Mouse (Mus musculus) neural tube, embryonic 13.5 days (tissue): ENCODE data around the gene Gm21981. TPM values are rescaled to one million over a fixed set of nuclear protein-coding genes. Genes with fewer than 3 reads are reported as not detected.

Experiments used
- ATAC-seq: fragments of 200-750 bp; cut with Nextera tagmentation; 2 replicates; pipeline ENCODE4 v1.8.0; 2017; ENCODE audit warnings: low read depth, mild to moderate bottlenecking, moderate TSS enrichment, moderate library complexity
- H3K27ac ChIP-seq: fragments of 300-500 bp; sonication (generic); replicated peaks from 2 replicates; pipeline ENCODE4 v1.5.1; 2015; ENCODE audit warnings: moderate library complexity, mild to moderate bottlenecking, inconsistent platforms
- H3K27me3 ChIP-seq: fragments of 300-500 bp; sonication (generic); 2 replicates; pipeline ENCODE4 v1.6.1; 2015; ENCODE audit warnings: mild to moderate bottlenecking, inconsistent platforms
- H3K36me3 ChIP-seq: fragments of 300-500 bp; sonication (generic); 2 replicates; pipeline ENCODE4 v1.6.1; 2015; ENCODE audit warnings: mild to moderate bottlenecking, inconsistent platforms
- H3K4me1 ChIP-seq: fragments of 300-500 bp; sonication (generic); replicated peaks from 2 replicates; pipeline ENCODE4 v1.6.1; 2015; ENCODE audit warnings: inconsistent platforms
- H3K4me2 ChIP-seq: fragments of 300-500 bp; sonication (generic); 2 replicates; pipeline ENCODE4 v1.6.1; 2015; ENCODE audit warnings: inconsistent platforms, mild to moderate bottlenecking, moderate library complexity
- H3K4me3 ChIP-seq: fragments of 300-500 bp; sonication (generic); 2 replicates; pipeline ENCODE4 v1.5.1; 2015; ENCODE audit warnings: mild to moderate bottlenecking, inconsistent platforms
- H3K9ac ChIP-seq: fragments of 300-500 bp; sonication (generic); 2 replicates; pipeline ENCODE4 v1.6.1; 2015; ENCODE audit warnings: moderate library complexity, mild to moderate bottlenecking, inconsistent platforms
- H3K9me3 ChIP-seq: fragments of 300-500 bp; sonication (generic); 2 replicates; pipeline ENCODE4 v1.6.1; 2016; ENCODE audit warnings: inconsistent platforms
- WGBS: fragments of 180-500 bp; shearing (Covaris S2); methylation state at CpG from one replicate; pipeline ENCODE4 v1.1.7; 2015; 5-methylcytosine and 5-hydroxymethylcytosine counted together
- polyA plus RNA-seq: library from polyadenylated mRNA; unstranded; fragments of >200 nt; fragmentation: Nextera tagmentation; extraction: Ambion mirVana; gene quantifications from 2 replicates; pipeline ENCODE4 v1.2.1, GENCODE M21; 2015

The Gm21981 gene
- polyA plus RNA-seq, 1 experiment from 2014 or later = 0.38 TPM

GRCm38 (mm10) chr17:47699055-47699454 is 4.8 kb upstream of the Gm21981 start:
- H3K4me2 ChIP-seq = no peak overlapping the region
- no peaks in the 10 kb centered on the region for H3K9me3 ChIP-seq
- no peak overlapping the region for H3K9ac ChIP-seq
- 81% methylated on average over 2 of the region's 2 CpGs for WGBS
- H3K27me3 ChIP-seq = peaks cover 21% of the 10 kb centered on the region
- H3K27ac ChIP-seq = no peak overlapping the region
- peaks cover 10% of the 10 kb centered on the region for H3K4me1 ChIP-seq
- peaks cover 55% of the 10 kb centered on the region for H3K36me3 ChIP-seq
- no peak overlapping the region for H3K4me3 ChIP-seq
- no peak for ATAC-seq

- Histone ChIP-seq H3K27me3 (peaks cover 15% of the 10 kb centered on the region), H3K9me3 (no peaks in the 10 kb centered on the region), H3K9ac (no peak overlapping the region), H3K27ac (no peak overlapping the region), H3K4me1 (peaks cover 18% of the 10 kb centered on the region), H3K36me3 (peaks cover 47% of the 10 kb centered on the region), H3K4me2 (no peak overlapping the region), H3K4me3 (no peak overlapping the region)
- ATAC-seq = no peak
- 86% methylated on average over 10 of the region's 10 CpGs for WGBS
These were observed 3.9 kb upstream of the Gm21981 start for GRCm38 (mm10) chr17:47698156-47698555.

DNA sequence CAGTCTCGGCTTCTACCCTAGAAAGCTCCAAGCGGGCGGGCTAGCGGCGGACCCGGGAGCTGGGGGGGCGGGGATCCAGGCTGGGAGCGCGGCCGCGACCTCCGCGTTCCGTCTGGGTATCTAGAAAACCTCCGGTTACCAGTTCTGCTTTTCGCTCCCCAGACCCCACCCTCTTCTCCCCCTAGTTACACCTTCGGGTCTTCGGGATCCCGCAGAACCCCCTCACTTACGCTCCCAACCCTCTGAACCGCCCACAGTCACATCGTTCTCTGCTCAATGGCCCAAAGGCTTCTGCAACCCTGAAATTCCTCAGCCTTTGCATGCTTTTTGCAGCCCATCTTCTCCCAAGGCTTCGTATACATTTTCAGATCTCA is 1.1 kb upstream of the Gm21981 start:
- under 1% methylated on average over 23 of the region's 23 CpGs for WGBS
- peak; percentile 37 for ATAC-seq
- H3K4me1 ChIP-seq = peaks cover 18% of the 10 kb centered on the region

GRCm38 (mm10) chr17:47694503-47695336 is 465 bp upstream of the Gm21981 start, which contains the start of gene Prickle4:
TSS of gene Prickle4 (minus strand) at chr17:47694736.
- peak within 1 kb of the TSS; percentile 87 for H3K9ac ChIP-seq
- peaks cover 14% of the 10 kb centered on the region; the same call in 1 of the 2 replicates for H3K36me3 ChIP-seq
- peak within 1 kb of the TSS; percentile 71 for H3K4me3 ChIP-seq
- peaks cover 21% of the 10 kb centered on the region for H3K4me1 ChIP-seq
- H3K27ac ChIP-seq = peak within 1 kb of the TSS; percentile 78
- H3K9me3 ChIP-seq = no peaks in the 10 kb centered on the region
- H3K27me3 ChIP-seq = no peaks in the 10 kb centered on the region; the same call in 1 of the 2 replicates
- peak within 1 kb of the TSS; percentile 79 for H3K4me2 ChIP-seq
- peak; percentile 95 for ATAC-seq
- WGBS = under 1% methylated on average over 79 of the region's 82 CpGs

More for the DNA sequence above, 1.1 kb upstream of the Gm21981 start:
- Histone ChIP-seq H3K27me3 (no peaks in the 10 kb centered on the region; the same call in 1 of the 2 replicates), H3K4me2 (peak overlapping the region; percentile 79), H3K4me3 (peak overlapping the region; percentile 71), H3K36me3 (peaks cover 20% of the 10 kb centered on the region; the same call in 1 of the 2 replicates), H3K9me3 (no peaks in the 10 kb centered on the region), H3K27ac (peak overlapping the region; percentile 78), H3K9ac (peak overlapping the region; percentile 87)

GRCm38 (mm10) chr17:47693671-47694441 is 399 bp downstream of the Gm21981 start:
- ATAC-seq = peak; percentile 12
- H3K27me3 ChIP-seq = no peaks in the 10 kb centered on the region; the same call in 1 of the 2 replicates
- peak overlapping the region; percentile 87 for H3K9ac ChIP-seq
- peaks cover 28% of the 10 kb centered on the region for H3K4me1 ChIP-seq
- H3K27ac ChIP-seq = peak overlapping the region; percentile 78
- no peaks in the 10 kb centered on the region for H3K9me3 ChIP-seq
- H3K4me2 ChIP-seq = peak overlapping the region; percentile 79
- H3K36me3 ChIP-seq = peaks cover 5% of the 10 kb centered on the region; the same call in 1 of the 2 replicates
- 32% methylated on average over 13 of the region's 13 CpGs for WGBS
- peak overlapping the region; percentile 71 for H3K4me3 ChIP-seq

GRCm38 (mm10) chr17:47691650-47692049 is 2.6 kb downstream of the Gm21981 start:
- Histone ChIP-seq H3K27ac (no peak overlapping the region), H3K27me3 (no peaks in the 10 kb centered on the region; the same call in 1 of the 2 replicates), H3K4me2 (no peak overlapping the region), H3K9ac (no peak overlapping the region), H3K9me3 (no peaks in the 10 kb centered on the region), H3K4me1 (peaks cover 36% of the 10 kb centered on the region), H3K4me3 (no peak overlapping the region), H3K36me3 (no peaks in the 10 kb centered on the region)
- WGBS = 87% methylated on average over 3 of the region's 3 CpGs
- ATAC-seq = no peak

DNA sequence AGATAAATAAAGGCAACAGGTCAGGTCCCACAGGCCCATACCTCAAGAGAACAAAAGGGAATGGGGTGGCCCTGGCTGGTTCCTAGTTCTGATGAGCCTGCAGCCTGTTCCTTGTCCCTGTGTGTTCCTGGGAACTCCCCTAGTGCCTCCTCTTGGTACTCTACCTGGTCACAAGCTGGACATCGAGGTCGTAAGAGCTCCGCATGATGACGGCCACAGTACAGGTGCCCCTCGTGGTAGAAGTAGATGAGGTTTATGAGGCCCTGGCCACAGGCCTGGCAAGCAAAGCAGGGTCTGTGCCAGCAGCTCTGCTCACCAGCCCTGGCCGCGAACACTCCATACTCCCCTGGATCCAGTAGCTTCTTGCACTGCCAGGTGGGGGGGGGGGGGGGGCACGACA is 4.4 kb downstream of the Gm21981 start:
- peak overlapping the region; percentile 96 for H3K4me2 ChIP-seq
- peaks cover 11% of the 10 kb centered on the region; the same call in 1 of the 2 replicates for H3K36me3 ChIP-seq
- H3K4me3 ChIP-seq = peak overlapping the region; percentile 66
- H3K9ac ChIP-seq = no peak overlapping the region
- ATAC-seq = no peak
- no peaks in the 10 kb centered on the region for H3K9me3 ChIP-seq
- peaks cover 38% of the 10 kb centered on the region for H3K4me1 ChIP-seq
- H3K27me3 ChIP-seq = no peaks in the 10 kb centered on the region; the same call in 1 of the 2 replicates
- H3K27ac ChIP-seq = no peak overlapping the region
- WGBS = 85% methylated on average over 7 of the region's 8 CpGs

GRCm38 (mm10) chr17:47688608-47689575 is 5.4 kb downstream of the Gm21981 start, which contains the start of gene Frs3:
TSS of gene Frs3 (plus strand) at chr17:47689030.
- H3K9ac ChIP-seq = peak within 1 kb of the TSS; percentile 95
- H3K27ac ChIP-seq = peak within 1 kb of the TSS; percentile 91
- no peaks in the 10 kb centered on the region for H3K9me3 ChIP-seq
- ATAC-seq = peak; percentile 73
- peak within 1 kb of the TSS; percentile 66 for H3K4me3 ChIP-seq
- no peaks in the 10 kb centered on the region; the same call in 1 of the 2 replicates for H3K27me3 ChIP-seq
- H3K4me1 ChIP-seq = peaks cover 32% of the 10 kb centered on the region
- H3K36me3 ChIP-seq = peaks cover 21% of the 10 kb centered on the region
- H3K4me2 ChIP-seq = peak within 1 kb of the TSS; percentile 96
- WGBS = 1% methylated on average over 54 of the region's 58 CpGs

DNA sequence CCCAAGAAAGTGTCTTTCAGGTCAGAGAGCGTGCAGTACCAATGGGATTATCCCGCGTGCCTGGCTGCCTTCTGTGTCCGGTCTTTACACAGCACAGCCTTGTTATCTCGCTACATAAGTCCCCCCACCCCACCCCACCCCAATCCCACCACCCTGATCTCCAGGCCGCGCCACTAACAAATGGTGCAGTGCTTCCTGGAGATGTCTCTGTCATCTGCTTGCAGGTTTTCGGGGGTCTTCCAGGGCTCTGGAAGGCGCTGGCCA is 6.0 kb downstream of the Gm21981 start, which contains the start of gene Tomm6:
Gene Tomm6 (minus strand): TSS at position 43 of the 264 bp plus-strand sequence.
- 1% methylated on average over 9 of the region's 9 CpGs for WGBS
- ATAC-seq = no peak

GRCm38 (mm10) chr17:47687409-47688343 is 6.6 kb downstream of the Gm21981 start:
- Histone ChIP-seq H3K27ac (peak overlapping the region; percentile 91), H3K27me3 (no peaks in the 10 kb centered on the region), H3K36me3 (peaks cover 32% of the 10 kb centered on the region), H3K4me3 (peak overlapping the region; percentile 66), H3K4me1 (peaks cover 25% of the 10 kb centered on the region), H3K4me2 (peak overlapping the region; percentile 96), H3K9ac (peak overlapping the region; percentile 95), H3K9me3 (no peaks in the 10 kb centered on the region)
- 1% methylated on average over 70 of the region's 70 CpGs for WGBS
- peak; percentile 90 for ATAC-seq

More for the DNA sequence above, 6.0 kb downstream of the Gm21981 start, which contains the start of gene Tomm6:
- H3K4me2 ChIP-seq = peak within 1 kb of the TSS; percentile 96
- peak within 1 kb of the TSS; percentile 95 for H3K9ac ChIP-seq
- H3K9me3 ChIP-seq = no peaks in the 10 kb centered on the region
- peaks cover 25% of the 10 kb centered on the region for H3K4me1 ChIP-seq
- H3K4me3 ChIP-seq = peak within 1 kb of the TSS; percentile 66
- peaks cover 26% of the 10 kb centered on the region for H3K36me3 ChIP-seq
- peak within 1 kb of the TSS; percentile 91 for H3K27ac ChIP-seq
- no peaks in the 10 kb centered on the region for H3K27me3 ChIP-seq
